Mouse (Mus musculus) activated CD4-positive, CD25-positive, alpha-beta regulatory T cell, adult 4 months (primary cell): ENCODE measurements around the gene Usp21. TPM values are rescaled to one million over a fixed set of nuclear protein-coding genes. Genes with fewer than 3 reads are reported as not detected.

ENCODE experiments used
- ATAC-seq: one replicate; pipeline ENCODE4 v1.8.0; 2017
- polyA plus RNA-seq, 2 experiments: library from polyadenylated mRNA; unstranded; fragments of 100-300 nt; shearing (Covaris generic); gene quantifications; one replicate each; pipeline ENCODE4 v1.2.1; 2017

The Usp21 gene
- polyA plus RNA-seq, 2 experiments from 2014 or later: 11.8 to 19.8 TPM

- ATAC-seq: no peak
These were observed 47.6 kb downstream of the Usp21 start for GRCm38 (mm10) chr1:171239992-171240744.

- ATAC-seq: no peak
These were observed 49.3 kb downstream of the Usp21 start for GRCm38 (mm10) chr1:171238463-171238862.

GRCm38 (mm10) chr1:171237438-171237837 is 50.4 kb downstream of the Usp21 start:
- no peak for ATAC-seq

GRCm38 (mm10) chr1:171235791-171236190 is 52.0 kb downstream of the Usp21 start:
- ATAC-seq: no peak

- no peak for ATAC-seq
These were observed 53.3 kb downstream of the Usp21 start for GRCm38 (mm10) chr1:171234538-171234937.

- no peak for ATAC-seq
These were observed 53.7 kb downstream of the Usp21 start, which contains the start of gene Fcer1g for GRCm38 (mm10) chr1:171234126-171234525. Gene Fcer1g (minus strand): TSS chr1:171234365.

- no peak for ATAC-seq
These were observed 54.7 kb downstream of the Usp21 start for GRCm38 (mm10) chr1:171232800-171233730.

- ATAC-seq: no peak
These were observed 55.4 kb downstream of the Usp21 start for GRCm38 (mm10) chr1:171232348-171232747.

Other genes with a start within 250 kb of the Usp21 start
- gene Fcgr3, start 223.1 kb downstream of the Usp21 start, polyA plus RNA-seq: under 1 TPM in 1 of 2 experiments, not detected in 1; 0.45 TPM
- 1 to 10 TPM; 2.1 to 2.4 TPM for gene Cfap126, start 174.1 kb downstream of the Usp21 start, polyA plus RNA-seq
- 100 to 1,000 TPM; 102 to 131 TPM for gene Sdhc, start 137.4 kb downstream of the Usp21 start, polyA plus RNA-seq
- not detected for gene Mpz, start 137.3 kb downstream of the Usp21 start, polyA plus RNA-seq
- not detected for gene Pcp4l1, start 91.7 kb downstream of the Usp21 start, polyA plus RNA-seq
- gene Nr1i3, start 74.0 kb downstream of the Usp21 start, polyA plus RNA-seq: under 1 TPM; 0.40 to 0.66 TPM
- gene Tomm40l, start 65.5 kb downstream of the Usp21 start, polyA plus RNA-seq: 10 to 100 TPM; 25.1 to 27.8 TPM
- not detected for gene Apoa2, start 62.9 kb downstream of the Usp21 start, polyA plus RNA-seq
- gene Fcer1g, start 53.6 kb downstream of the Usp21 start, polyA plus RNA-seq: 1 to 10 TPM; 1.7 to 4.0 TPM
- gene Adamts4, start 37.6 kb downstream of the Usp21 start, polyA plus RNA-seq: under 1 TPM in 1 of 2 experiments, not detected in 1; 0.09 TPM
- gene Ndufs2, start 36.6 kb downstream of the Usp21 start, polyA plus RNA-seq: 100 to 1,000 TPM; 108 to 141 TPM
- gene B4galt3, start 17.7 kb downstream of the Usp21 start, polyA plus RNA-seq: 10 to 100 TPM; 33.1 to 35.7 TPM
- gene Ppox, start 6.8 kb downstream of the Usp21 start, polyA plus RNA-seq: 10 to 100 TPM; 53.6 to 58.0 TPM
- 100 to 1,000 TPM; 100 to 110 TPM for gene Ufc1, start 7.0 kb upstream of the Usp21 start, polyA plus RNA-seq
- 10 to 100 TPM; 33.7 to 35.2 TPM for gene Dedd, start 41.2 kb upstream of the Usp21 start, polyA plus RNA-seq
- gene Nit1, start 57.7 kb upstream of the Usp21 start, polyA plus RNA-seq: 10 to 100 TPM; 26.3 to 29.7 TPM
- gene Pfdn2, start 57.7 kb upstream of the Usp21 start, polyA plus RNA-seq: 10 to 100 TPM; 34.7 to 60.5 TPM
- under 1 TPM in 1 of 2 experiments, not detected in 1; 0.48 TPM for gene Klhdc9, start 72.8 kb upstream of the Usp21 start, polyA plus RNA-seq
- gene Nectin4, start 82.1 kb upstream of the Usp21 start, polyA plus RNA-seq: under 1 TPM in 1 of 2 experiments, not detected in 1; 0.09 TPM
- 10 to 100 TPM; 71.7 to 78.8 TPM for gene Arhgap30, start 101.0 kb upstream of the Usp21 start, polyA plus RNA-seq
- gene Usf1, start 123.3 kb upstream of the Usp21 start, polyA plus RNA-seq: 10 to 100 TPM; 41.0 to 43.1 TPM
- gene Tstd1, start 130.9 kb upstream of the Usp21 start, polyA plus RNA-seq: 1 to 10 TPM; 5.9 to 10.0 TPM
- gene F11r, start 149.5 kb upstream of the Usp21 start, polyA plus RNA-seq: under 1 TPM in 1 of 2 experiments, not detected in 1; 0.18 TPM
- 10 to 100 TPM in 1 of 2 experiments, 1 to 10 TPM in 1; 8.9 to 11.1 TPM for gene Alyref2, start 215.5 kb upstream of the Usp21 start, polyA plus RNA-seq
- not detected for gene Itln1, start 247.3 kb upstream of the Usp21 start, polyA plus RNA-seq